ENCODE assay signal across 28 mouse cellular contexts in the genomic region with DNA sequence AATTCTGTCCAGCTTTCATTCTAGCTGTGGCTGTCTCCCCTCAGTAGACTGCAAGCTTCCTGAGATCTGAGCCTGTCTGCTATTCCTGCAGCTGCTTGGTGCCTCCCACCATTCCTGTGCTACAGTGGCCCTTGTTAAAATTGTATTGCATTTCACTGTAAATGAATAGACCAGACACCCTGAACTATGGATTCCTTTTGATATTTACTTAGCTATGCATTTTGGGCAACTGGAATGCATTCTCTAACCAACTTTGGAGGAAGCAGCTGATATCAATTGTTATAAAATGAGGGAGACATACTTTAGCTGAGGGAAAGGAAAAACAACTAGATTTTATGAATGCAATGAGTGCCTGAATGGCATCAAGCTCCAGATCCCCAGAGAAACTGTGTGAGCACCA.
A peak's percentile ranks its signal among the peaks of the same experiment; 100 is the strongest.
DNase-seq lines count a peak whose midpoint lies in the region; ATAC-seq and TF ChIP-seq lines count a peak whose summit lies in the region.
"Had no signal": no experiment of that assay in that cellular context is flagged by ENCODE, and none has a peak within 500 bp of the region (broad histone marks: within the 10 kb centered on the region; RNA-seq: fewer than 3 reads in every experiment).

No protein-coding gene starts in this region.

- peak; percentile 33 for DNase-seq in embryonic facial prominence, embryonic 14.5 days (ENCODE audit: low spot score)
- no peak for DNase-seq in embryonic facial prominence, embryonic 10.5 days (ENCODE audit: low spot score)
- peak; percentile 29 for DNase-seq in kidney, postnatal 0 days (ENCODE audit: low spot score)
- no peak for DNase-seq in kidney, adult 8-10 months
- DNase-seq in midbrain, postnatal 0 days (ENCODE audit: low spot score), result no peak
- DNase-seq in Muller cell, postnatal 12 days (ENCODE audit: inconsistent ontology term), result peak; percentile 96
- DNase-seq in embryo, embryonic 10.5 days (ENCODE audit: low spot score), result no peak
- DNase-seq: adrenal gland, adult 2 months; adrenal gland, postnatal 14 days; cerebellum, adult 11-12 months; cerebellum, adult 8-10 months; cerebellum, postnatal 10 days; cerebellum, postnatal 36 days; forebrain, postnatal 0 days; gastrocnemius, postnatal 10 days; gastrocnemius, postnatal 36 days; heart, adult 2 months; heart, postnatal 14 days; heart, postnatal 4 days had no signal

- H3K36me3 ChIP-seq in embryonic facial prominence, embryonic 14.5 days (ENCODE audit: control insufficient read depth, insufficient read depth, low read length), result no peaks in the 10 kb centered on the region
- no peaks in the 10 kb centered on the region for H3K36me3 ChIP-seq in embryonic facial prominence, embryonic 10.5 days (replicated peaks)
- no peaks in the 10 kb centered on the region for H3K36me3 ChIP-seq in kidney, postnatal 0 days (ENCODE audit: insufficient read depth, low read length)
- H3K36me3 ChIP-seq in midbrain, embryonic 13.5 days, result peaks cover 3% of the 10 kb centered on the region; the same call in 1 of the 2 replicates
- H3K36me3 ChIP-seq in midbrain, postnatal 0 days (ENCODE audit: insufficient read depth, low read length), result no peaks in the 10 kb centered on the region
- H3K36me3 ChIP-seq: embryonic facial prominence, embryonic 12.5 days; heart, embryonic 10.5 days; heart, embryonic 13.5 days had no signal

- no peak overlapping the region for H3K4me2 ChIP-seq in embryonic facial prominence, embryonic 14.5 days (ENCODE audit: low read depth, low read length)
- no peak overlapping the region for H3K4me2 ChIP-seq in kidney, postnatal 0 days (ENCODE audit: low read length)
- H3K4me2 ChIP-seq in midbrain, embryonic 13.5 days (replicated peaks), result no peak overlapping the region
- no peak overlapping the region for H3K4me2 ChIP-seq in midbrain, postnatal 0 days (ENCODE audit: low read depth, low read length, poor library complexity, severe bottlenecking)
- H3K4me2 ChIP-seq: embryonic facial prominence, embryonic 12.5 days; heart, embryonic 13.5 days; hindbrain, embryonic 14.5 days had no signal

- no peak; the same call in 1 of the 2 replicates for ATAC-seq in embryonic facial prominence, embryonic 14.5 days (ENCODE audit: low read depth)
- no peak for ATAC-seq in kidney, postnatal 0 days (replicated peaks; ENCODE audit: low FRiP score, low read depth)
- no peak for ATAC-seq in midbrain, embryonic 13.5 days
- no peak for ATAC-seq in midbrain, postnatal 0 days (ENCODE audit: low FRiP score)
- ATAC-seq: forebrain, embryonic 14.5 days; forebrain, postnatal 0 days; hindbrain, postnatal 0 days; inflammation-experienced regulatory T-cells, adult 6 months had no signal

- H3K27ac ChIP-seq in embryonic facial prominence, embryonic 14.5 days (replicated peaks; ENCODE audit: low read depth, low read length), result no peak overlapping the region
- no peak overlapping the region for H3K27ac ChIP-seq in embryonic facial prominence, embryonic 10.5 days (replicated peaks)
- no peak overlapping the region for H3K27ac ChIP-seq in kidney, postnatal 0 days
- H3K27ac ChIP-seq in midbrain, embryonic 13.5 days, result 0 out of 2 replicates have a peak overlapping the region, but pooled peaks have one; percentile 1
- no peak overlapping the region for H3K27ac ChIP-seq in midbrain, postnatal 0 days (ENCODE audit: low read depth, low read length)
- H3K27ac ChIP-seq: embryonic facial prominence, embryonic 12.5 days; heart, adult 2 months; heart, embryonic 10.5 days; heart, embryonic 13.5 days; hindbrain, embryonic 14.5 days; hindbrain, postnatal 0 days had no signal

- H3K9me3 ChIP-seq in embryonic facial prominence, embryonic 14.5 days (ENCODE audit: control insufficient read depth, low read length), result 0 out of 2 replicates have a peak, but pooled peaks cover 3% of the 10 kb centered on the region
- no peaks in the 10 kb centered on the region for H3K9me3 ChIP-seq in embryonic facial prominence, embryonic 10.5 days
- no peaks in the 10 kb centered on the region for H3K9me3 ChIP-seq in kidney, postnatal 0 days (replicated peaks; ENCODE audit: low read length)
- no peaks in the 10 kb centered on the region for H3K9me3 ChIP-seq in midbrain, embryonic 13.5 days
- H3K9me3 ChIP-seq in midbrain, postnatal 0 days (ENCODE audit: low read length), result no peaks in the 10 kb centered on the region
- H3K9me3 ChIP-seq: embryonic facial prominence, embryonic 12.5 days; heart, embryonic 10.5 days; heart, embryonic 13.5 days had no signal

- no peak overlapping the region for H3K9ac ChIP-seq in embryonic facial prominence, embryonic 14.5 days (ENCODE audit: low read depth, low read length)
- H3K9ac ChIP-seq in kidney, postnatal 0 days (ENCODE audit: low read depth, low read length), result no peak overlapping the region
- no peak overlapping the region for H3K9ac ChIP-seq in midbrain, embryonic 13.5 days (replicated peaks)
- no peak overlapping the region for H3K9ac ChIP-seq in midbrain, postnatal 0 days (replicated peaks; ENCODE audit: low read length, poor library complexity, severe bottlenecking)
- H3K9ac ChIP-seq: embryonic facial prominence, embryonic 12.5 days; forebrain, postnatal 0 days; heart, embryonic 13.5 days; hindbrain, embryonic 14.5 days had no signal

- no peak overlapping the region for H3K4me3 ChIP-seq in embryonic facial prominence, embryonic 14.5 days (ENCODE audit: low read depth, low read length)
- no peak overlapping the region for H3K4me3 ChIP-seq in embryonic facial prominence, embryonic 10.5 days
- H3K4me3 ChIP-seq in kidney, postnatal 0 days (replicated peaks; ENCODE audit: low read depth, low read length), result no peak overlapping the region
- no peak overlapping the region for H3K4me3 ChIP-seq in midbrain, embryonic 13.5 days (replicated peaks)
- H3K4me3 ChIP-seq in midbrain, postnatal 0 days (ENCODE audit: low read depth, low read length), result no peak overlapping the region
- H3K4me3 ChIP-seq: embryonic facial prominence, embryonic 12.5 days; erythroblast, embryonic 14.5 days; heart, adult 2 months; heart, embryonic 10.5 days; heart, embryonic 13.5 days had no signal

- TF ChIP-seq CTCF in kidney, postnatal 0 days (IDR thresholded peaks at IDR 0.05; ENCODE audit: low read depth), result no peak
- TF ChIP-seq CTCF in midbrain, postnatal 0 days (IDR thresholded peaks at IDR 0.05), result no peak

- H3K27me3 ChIP-seq in embryonic facial prominence, embryonic 14.5 days (replicated peaks; ENCODE audit: control insufficient read depth, insufficient read depth, low read length), result no peaks in the 10 kb centered on the region
- H3K27me3 ChIP-seq in embryonic facial prominence, embryonic 10.5 days (replicated peaks; ENCODE audit: low read depth, poor library complexity, severe bottlenecking), result no peaks in the 10 kb centered on the region
- no peaks in the 10 kb centered on the region for H3K27me3 ChIP-seq in kidney, postnatal 0 days (ENCODE audit: insufficient read depth, low read length)
- no peaks in the 10 kb centered on the region for H3K27me3 ChIP-seq in midbrain, embryonic 13.5 days
- H3K27me3 ChIP-seq in midbrain, postnatal 0 days (ENCODE audit: insufficient read depth, low read length), result no peaks in the 10 kb centered on the region
- H3K27me3 ChIP-seq: embryonic facial prominence, embryonic 12.5 days; heart, embryonic 13.5 days had no signal

- H3K4me1 ChIP-seq in embryonic facial prominence, embryonic 14.5 days (ENCODE audit: control insufficient read depth, insufficient read depth, low read length), result no peaks in the 10 kb centered on the region; the same call in 1 of the 2 replicates
- no peaks in the 10 kb centered on the region for H3K4me1 ChIP-seq in embryonic facial prominence, embryonic 10.5 days
- no peaks in the 10 kb centered on the region for H3K4me1 ChIP-seq in kidney, postnatal 0 days (replicated peaks; ENCODE audit: insufficient read depth, low read length)
- H3K4me1 ChIP-seq in midbrain, embryonic 13.5 days (replicated peaks), result peaks cover 20% of the 10 kb centered on the region
- H3K4me1 ChIP-seq in midbrain, postnatal 0 days (ENCODE audit: insufficient read depth, low read length), result no peaks in the 10 kb centered on the region
- H3K4me1 ChIP-seq: heart, embryonic 10.5 days; heart, embryonic 13.5 days had no signal

Comparison
In these comparisons a context has a peak if more than half of its experiments do, and no peak if none do; other contexts are left out.
1. DNase-seq: peak in embryonic facial prominence, embryonic 14.5 days (single experiment), kidney, postnatal 0 days (single experiment) and Muller cell, postnatal 12 days (single experiment); none in embryonic facial prominence, embryonic 10.5 days (single experiment), kidney, adult 8-10 months (0 of 2), midbrain, postnatal 0 days (single experiment) and embryo, embryonic 10.5 days (single experiment).